Mouse (Mus musculus): Measurements from ENCODE around the gene Ntan1. TPM values are rescaled to one million over a fixed set of nuclear protein-coding genes. Genes with fewer than 3 reads are reported as not detected.

Ntan1 gene
- polyA plus RNA-seq, 1 experiment from 2014 or later: 199 TPM

GRCm38 (mm10) chr16:13820771-13821170, 2.1 kb downstream of the Ntan1 start:
- peak overlapping the region; percentile 76 for H3K4me3 ChIP-seq (replicated peaks; ENCODE audit: low read length)
- H3K36me3 ChIP-seq (replicated peaks; ENCODE audit: control insufficient read depth, insufficient read depth): peaks cover 8% of the 10 kb centered on the region; the same call in 1 of the 2 replicates
- no peaks in the 10 kb centered on the region for H3K27me3 ChIP-seq (ENCODE audit: control insufficient read depth, insufficient read depth, low read length)
- no peak overlapping the region for H3K9ac ChIP-seq
- no peak for ATAC-seq (ENCODE audit: low FRiP score)
- WGBS: 97% methylated on average over 5 of the region's 5 CpGs
- H3K27ac ChIP-seq: no peak overlapping the region
- DNase-seq (ENCODE audit: low spot score): no peak
- peaks cover 10% of the 10 kb centered on the region for H3K4me1 ChIP-seq (replicated peaks; ENCODE audit: control insufficient read depth, insufficient read depth, low read length)
- H3K4me2 ChIP-seq (replicated peaks): peak overlapping the region; percentile 60
- no peaks in the 10 kb centered on the region for H3K9me3 ChIP-seq (ENCODE audit: control insufficient read depth, low read length)

GRCm38 (mm10) chr16:13825781-13826490, 7.3 kb downstream of the Ntan1 start:
- no peak overlapping the region for H3K27ac ChIP-seq
- no peak overlapping the region for H3K4me3 ChIP-seq (replicated peaks; ENCODE audit: low read length)
- no peak for ATAC-seq (ENCODE audit: low FRiP score)
- 86% methylated on average over 7 of the region's 7 CpGs for WGBS
- no peak overlapping the region for H3K4me2 ChIP-seq (replicated peaks)
- H3K9me3 ChIP-seq (ENCODE audit: control insufficient read depth, low read length): no peaks in the 10 kb centered on the region
- no peaks in the 10 kb centered on the region for H3K27me3 ChIP-seq (ENCODE audit: control insufficient read depth, insufficient read depth, low read length)
- H3K9ac ChIP-seq: no peak overlapping the region
- no peaks in the 10 kb centered on the region for H3K4me1 ChIP-seq (replicated peaks; ENCODE audit: control insufficient read depth, insufficient read depth, low read length)
- no peak for DNase-seq (ENCODE audit: low spot score)
- H3K36me3 ChIP-seq (replicated peaks; ENCODE audit: control insufficient read depth, insufficient read depth): peaks cover 53% of the 10 kb centered on the region

DNA sequence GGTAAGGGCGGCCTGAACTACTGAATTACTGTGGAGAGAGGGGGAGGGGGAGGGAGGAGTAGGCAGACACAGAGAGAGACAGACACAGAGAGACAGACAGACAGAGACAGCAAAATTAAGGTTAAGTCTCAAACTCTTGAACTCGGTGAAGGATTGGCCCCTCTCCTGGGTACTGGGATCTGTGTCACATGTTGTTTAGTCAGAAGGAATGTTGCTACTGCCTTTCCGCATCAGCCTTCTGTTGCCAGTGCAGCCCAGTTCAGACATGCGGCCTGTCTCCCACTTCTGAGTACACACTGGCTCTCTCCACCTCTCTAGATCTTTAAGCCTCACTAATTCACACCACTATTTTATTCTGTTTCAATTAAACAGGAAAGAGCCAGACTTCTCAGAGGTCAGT, 7.9 kb downstream of the Ntan1 start:
- Histone ChIP-seq H3K4me1 (replicated peaks; ENCODE audit: control insufficient read depth, insufficient read depth, low read length) (no peaks in the 10 kb centered on the region), H3K4me3 (replicated peaks; ENCODE audit: low read length) (no peak overlapping the region), H3K36me3 (replicated peaks; ENCODE audit: control insufficient read depth, insufficient read depth) (peaks cover 59% of the 10 kb centered on the region), H3K27me3 (ENCODE audit: control insufficient read depth, insufficient read depth, low read length) (no peaks in the 10 kb centered on the region), H3K9me3 (ENCODE audit: control insufficient read depth, low read length) (no peaks in the 10 kb centered on the region), H3K27ac (no peak overlapping the region), H3K4me2 (replicated peaks) (no peak overlapping the region), H3K9ac (no peak overlapping the region)
- no peak for DNase-seq (ENCODE audit: low spot score)
- no peak for ATAC-seq (ENCODE audit: low FRiP score)
- WGBS: 90% methylated on average over 4 of the region's 4 CpGs

DNA sequence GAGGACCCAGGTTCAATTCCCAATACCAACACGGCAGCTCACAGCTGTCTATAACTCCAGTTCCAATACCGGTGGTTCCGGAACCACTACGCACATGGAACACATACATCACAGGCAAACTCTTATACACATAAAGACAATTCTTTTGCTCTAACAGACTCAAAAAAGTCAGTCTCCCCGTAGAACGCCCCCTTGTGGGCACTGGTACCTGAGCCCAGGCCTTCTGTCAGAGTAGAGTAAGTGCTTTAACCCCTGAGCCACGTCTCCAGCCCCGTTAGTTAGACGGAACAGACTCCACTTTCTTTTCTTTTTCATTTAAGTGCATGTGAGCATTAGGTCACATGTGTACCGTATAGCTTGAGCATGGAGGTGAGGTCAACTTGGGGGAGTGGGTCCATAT, 11.8 kb downstream of the Ntan1 start:
- H3K9me3 ChIP-seq (ENCODE audit: control insufficient read depth, low read length): no peaks in the 10 kb centered on the region
- WGBS: 93% methylated on average over 10 of the region's 10 CpGs
- DNase-seq (ENCODE audit: low spot score): no peak
- no peak for ATAC-seq (ENCODE audit: low FRiP score)
- no peaks in the 10 kb centered on the region for H3K4me1 ChIP-seq (replicated peaks; ENCODE audit: control insufficient read depth, insufficient read depth, low read length)
- no peak overlapping the region for H3K27ac ChIP-seq
- H3K4me3 ChIP-seq (replicated peaks; ENCODE audit: low read length): no peak overlapping the region
- H3K27me3 ChIP-seq (ENCODE audit: control insufficient read depth, insufficient read depth, low read length): no peaks in the 10 kb centered on the region
- H3K36me3 ChIP-seq (replicated peaks; ENCODE audit: control insufficient read depth, insufficient read depth): peaks cover 98% of the 10 kb centered on the region
- no peak overlapping the region for H3K4me2 ChIP-seq (replicated peaks)
- H3K9ac ChIP-seq: no peak overlapping the region

DNA sequence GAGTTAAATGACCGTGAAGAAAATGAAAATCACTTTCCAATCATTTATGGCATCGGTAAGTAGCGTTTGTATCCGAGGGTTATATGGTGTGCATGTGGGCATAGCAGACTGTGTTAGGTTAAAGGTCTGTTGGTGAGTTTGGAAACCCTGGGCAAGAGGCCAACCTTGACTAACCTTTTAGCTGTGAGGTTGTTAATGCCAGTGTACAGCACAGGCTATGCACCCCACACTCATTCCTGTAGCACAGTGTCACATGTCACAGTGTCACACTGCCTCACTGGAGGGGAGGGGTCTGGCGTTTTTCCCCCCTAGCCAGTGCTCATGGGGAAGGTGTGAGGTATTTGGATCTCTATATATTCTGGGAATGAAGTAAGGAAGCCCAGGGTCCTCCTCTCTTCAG, 13.0 kb downstream of the Ntan1 start:
- H3K9me3 ChIP-seq (ENCODE audit: control insufficient read depth, low read length): no peaks in the 10 kb centered on the region
- WGBS: 82% methylated on average over 5 of the region's 5 CpGs
- no peak overlapping the region for H3K4me2 ChIP-seq (replicated peaks)
- DNase-seq (ENCODE audit: low spot score) (no peak), ATAC-seq (ENCODE audit: low FRiP score) (no peak)
- H3K9ac ChIP-seq: no peak overlapping the region
- no peaks in the 10 kb centered on the region for H3K4me1 ChIP-seq (replicated peaks; ENCODE audit: control insufficient read depth, insufficient read depth, low read length)
- H3K27me3 ChIP-seq (ENCODE audit: control insufficient read depth, insufficient read depth, low read length): no peaks in the 10 kb centered on the region
- H3K36me3 ChIP-seq (replicated peaks; ENCODE audit: control insufficient read depth, insufficient read depth): peaks cover 98% of the 10 kb centered on the region
- H3K27ac ChIP-seq: no peak overlapping the region
- no peak overlapping the region for H3K4me3 ChIP-seq (replicated peaks; ENCODE audit: low read length)

GRCm38 (mm10) chr16:13834382-13834781, 15.7 kb downstream of the Ntan1 start:
- DNase-seq (ENCODE audit: low spot score) (no peak), ATAC-seq (ENCODE audit: low FRiP score) (no peak)
- Histone ChIP-seq H3K36me3 (replicated peaks; ENCODE audit: control insufficient read depth, insufficient read depth) (peaks cover 99% of the 10 kb centered on the region), H3K9me3 (ENCODE audit: control insufficient read depth, low read length) (no peaks in the 10 kb centered on the region), H3K4me3 (replicated peaks; ENCODE audit: low read length) (no peak overlapping the region), H3K9ac (no peak overlapping the region), H3K4me2 (replicated peaks) (no peak overlapping the region), H3K27ac (no peak overlapping the region), H3K4me1 (replicated peaks; ENCODE audit: control insufficient read depth, insufficient read depth, low read length) (no peaks in the 10 kb centered on the region), H3K27me3 (ENCODE audit: control insufficient read depth, insufficient read depth, low read length) (no peaks in the 10 kb centered on the region)
- WGBS: 96% methylated on average over 5 of the region's 5 CpGs

DNA sequence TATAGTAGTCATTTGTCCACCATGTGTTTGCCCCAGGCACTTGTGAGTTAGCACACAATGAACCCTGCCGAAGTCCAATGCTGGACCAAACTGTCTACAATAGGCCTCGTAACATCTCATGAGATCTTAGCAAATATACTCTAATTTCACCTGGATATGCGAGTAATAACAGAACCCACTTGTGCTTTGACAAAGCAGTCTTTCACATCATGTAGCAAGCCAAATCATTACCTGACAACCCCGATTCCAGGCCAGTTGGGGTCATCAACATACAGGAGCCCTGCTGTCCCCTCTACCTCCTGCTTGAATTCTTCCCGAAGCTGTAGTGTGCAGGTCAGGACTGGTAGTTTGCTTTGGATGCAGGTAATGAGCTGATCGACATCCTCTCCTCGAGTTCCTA, 21.4 kb downstream of the Ntan1 start:
- WGBS: 95% methylated on average over 7 of the region's 7 CpGs
- Histone ChIP-seq H3K27ac (no peak overlapping the region), H3K27me3 (ENCODE audit: control insufficient read depth, insufficient read depth, low read length) (no peaks in the 10 kb centered on the region), H3K4me1 (replicated peaks; ENCODE audit: control insufficient read depth, insufficient read depth, low read length) (no peaks in the 10 kb centered on the region), H3K36me3 (replicated peaks; ENCODE audit: control insufficient read depth, insufficient read depth) (peaks cover 97% of the 10 kb centered on the region), H3K9ac (no peak overlapping the region), H3K4me3 (replicated peaks; ENCODE audit: low read length) (no peak overlapping the region), H3K9me3 (ENCODE audit: control insufficient read depth, low read length) (no peaks in the 10 kb centered on the region), H3K4me2 (replicated peaks) (no peak overlapping the region)
- no peak for DNase-seq (ENCODE audit: low spot score)
- ATAC-seq (ENCODE audit: low FRiP score): no peak

DNA sequence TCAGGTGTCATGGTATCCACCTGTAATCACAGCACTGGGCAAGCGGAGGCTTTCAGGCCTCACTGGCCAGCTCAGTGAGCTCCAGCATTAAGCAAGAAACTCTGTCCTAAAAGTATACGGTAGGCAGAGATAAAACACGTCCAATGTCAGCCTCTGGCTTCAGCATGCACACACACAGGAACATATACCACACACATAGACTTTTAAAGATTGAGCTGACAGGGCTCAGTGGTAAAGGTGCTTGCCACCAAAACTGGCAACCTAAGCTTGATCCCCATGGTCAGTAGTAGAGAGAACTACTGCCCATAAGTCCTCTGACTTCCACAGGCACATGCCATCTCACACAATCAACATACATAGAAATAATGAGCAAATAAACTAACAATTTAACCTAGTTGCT, 22.3 kb downstream of the Ntan1 start:
- H3K4me1 ChIP-seq (replicated peaks; ENCODE audit: control insufficient read depth, insufficient read depth, low read length): no peaks in the 10 kb centered on the region
- H3K4me2 ChIP-seq (replicated peaks): no peak overlapping the region
- H3K4me3 ChIP-seq (replicated peaks; ENCODE audit: low read length): no peak overlapping the region
- no peaks in the 10 kb centered on the region for H3K27me3 ChIP-seq (ENCODE audit: control insufficient read depth, insufficient read depth, low read length)
- H3K9ac ChIP-seq: no peak overlapping the region
- no peak overlapping the region for H3K27ac ChIP-seq
- peaks cover 92% of the 10 kb centered on the region for H3K36me3 ChIP-seq (replicated peaks; ENCODE audit: control insufficient read depth, insufficient read depth)
- H3K9me3 ChIP-seq (ENCODE audit: control insufficient read depth, low read length): no peaks in the 10 kb centered on the region
- no peak for ATAC-seq (ENCODE audit: low FRiP score)
- no peak for DNase-seq (ENCODE audit: low spot score)
- 98% methylated on average over 3 of the region's 3 CpGs for WGBS

DNA sequence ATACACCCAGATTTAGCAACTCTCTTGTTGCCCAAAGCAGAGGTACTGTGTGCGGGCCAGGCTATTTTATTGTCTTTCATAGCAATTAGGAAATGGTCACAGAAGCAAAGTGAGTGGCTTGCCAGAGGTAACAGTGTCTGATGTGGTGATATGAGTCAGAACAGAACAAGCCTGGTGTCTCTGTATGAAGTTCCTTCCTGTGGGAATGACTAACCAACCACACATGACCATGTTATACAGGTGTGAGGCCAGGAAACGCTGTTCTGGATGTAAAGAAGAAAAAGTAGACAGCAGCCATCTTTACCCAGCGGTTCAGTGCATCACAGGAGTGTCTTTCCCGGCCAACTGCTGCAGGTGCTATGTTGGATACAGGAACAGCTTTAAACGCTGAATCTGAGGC, 26.4 kb downstream of the Ntan1 start:
- H3K27ac ChIP-seq: no peak overlapping the region
- H3K4me1 ChIP-seq (replicated peaks; ENCODE audit: control insufficient read depth, insufficient read depth, low read length): no peaks in the 10 kb centered on the region
- DNase-seq (ENCODE audit: low spot score) (no peak), ATAC-seq (ENCODE audit: low FRiP score) (no peak)
- H3K9me3 ChIP-seq (ENCODE audit: control insufficient read depth, low read length): no peaks in the 10 kb centered on the region
- H3K9ac ChIP-seq: no peak overlapping the region
- H3K4me3 ChIP-seq (replicated peaks; ENCODE audit: low read length): no peak overlapping the region
- no peaks in the 10 kb centered on the region for H3K27me3 ChIP-seq (ENCODE audit: control insufficient read depth, insufficient read depth, low read length)
- no peak overlapping the region for H3K4me2 ChIP-seq (replicated peaks)
- 93% methylated on average over 5 of the region's 5 CpGs for WGBS
- peaks cover 65% of the 10 kb centered on the region for H3K36me3 ChIP-seq (replicated peaks; ENCODE audit: control insufficient read depth, insufficient read depth)

DNA sequence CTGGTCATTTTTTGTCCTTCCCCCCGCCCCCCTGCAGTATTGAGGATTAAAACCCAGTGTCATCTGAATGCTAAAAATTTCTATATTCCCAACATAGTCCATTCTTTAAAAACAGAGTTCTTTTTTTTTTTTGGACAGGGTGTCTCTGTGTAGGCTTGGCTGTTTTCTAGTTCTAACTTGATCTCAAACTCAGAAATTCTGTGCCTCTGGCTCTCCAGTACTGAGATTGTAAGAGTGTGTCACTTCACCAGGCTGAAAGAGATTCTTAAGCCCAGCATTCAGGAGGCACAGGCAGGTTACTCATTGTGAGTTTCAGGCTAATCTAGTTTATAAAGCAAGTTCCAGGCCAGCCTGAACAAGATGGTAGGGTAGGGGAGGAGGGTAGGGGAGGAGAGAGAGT, 28.0 kb downstream of the Ntan1 start:
- Histone ChIP-seq H3K4me2 (replicated peaks) (no peak overlapping the region), H3K9me3 (ENCODE audit: control insufficient read depth, low read length) (no peaks in the 10 kb centered on the region), H3K9ac (no peak overlapping the region), H3K4me1 (replicated peaks; ENCODE audit: control insufficient read depth, insufficient read depth, low read length) (no peaks in the 10 kb centered on the region), H3K4me3 (replicated peaks; ENCODE audit: low read length) (no peak overlapping the region), H3K36me3 (replicated peaks; ENCODE audit: control insufficient read depth, insufficient read depth) (peaks cover 53% of the 10 kb centered on the region), H3K27ac (no peak overlapping the region), H3K27me3 (ENCODE audit: control insufficient read depth, insufficient read depth, low read length) (no peaks in the 10 kb centered on the region)
- 95% methylated on average over 1 of the region's 1 CpGs for WGBS
- ATAC-seq (ENCODE audit: low FRiP score) (no peak), DNase-seq (ENCODE audit: low spot score) (no peak)

Measured in hindbrain, embryonic 14.5 days (tissue).